Mouse (Mus musculus): ENCODE data around the gene Rdh5. TPM values are rescaled to one million over a fixed set of nuclear protein-coding genes. Genes with fewer than 3 reads are reported as not detected.

The Rdh5 gene
- polyA plus RNA-seq, 1 experiment = 37.0 TPM

GRCm38 (mm10) chr10:128902409-128902988 lies 20.2 kb downstream of the Rdh5 start:
- H3K4me1 ChIP-seq (ENCODE audit: control insufficient read depth, insufficient read depth, low read length) = no peaks in the 10 kb centered on the region
- H3K4me3 ChIP-seq (replicated peaks; ENCODE audit: insufficient read depth, low read depth, low read length) = no peak overlapping the region
- TF ChIP-seq POLR2A (IDR thresholded peaks at IDR 0.05; ENCODE audit: borderline replicate concordance, insufficient read depth, low read length) (no peak), CTCF (IDR thresholded peaks at IDR 0.05; ENCODE audit: borderline replicate concordance, insufficient read depth, low read depth, low read length) (no peak)
- H3K27me3 ChIP-seq (ENCODE audit: control insufficient read depth, insufficient read depth, low read length) = no peaks in the 10 kb centered on the region
- 75% methylated on average over 3 of the region's 3 CpGs for WGBS
- no peak for DNase-seq
- H3K27ac ChIP-seq (ENCODE audit: insufficient read depth, low read length) = no peak overlapping the region

GRCm38 (mm10) chr10:128901409-128901808 lies 21.3 kb downstream of the Rdh5 start:
- no peak for DNase-seq
- no peaks in the 10 kb centered on the region for H3K27me3 ChIP-seq (ENCODE audit: control insufficient read depth, insufficient read depth, low read length)
- 77% methylated on average over 1 of the region's 1 CpGs for WGBS
- H3K27ac ChIP-seq (ENCODE audit: insufficient read depth, low read length) = no peak overlapping the region
- TF ChIP-seq CTCF (IDR thresholded peaks at IDR 0.05; ENCODE audit: borderline replicate concordance, insufficient read depth, low read depth, low read length) (no peak), POLR2A (IDR thresholded peaks at IDR 0.05; ENCODE audit: borderline replicate concordance, insufficient read depth, low read length) (no peak)
- no peaks in the 10 kb centered on the region for H3K4me1 ChIP-seq (ENCODE audit: control insufficient read depth, insufficient read depth, low read length)
- H3K4me3 ChIP-seq (replicated peaks; ENCODE audit: insufficient read depth, low read depth, low read length) = no peak overlapping the region

GRCm38 (mm10) chr10:128900698-128901097 lies 22.0 kb downstream of the Rdh5 start, which contains the start of gene Cd63:
Gene Cd63, plus strand, starts transcription at chr10:128900989.
- WGBS = 92% methylated on average over 3 of the region's 3 CpGs
- Histone ChIP-seq H3K27me3 (ENCODE audit: control insufficient read depth, insufficient read depth, low read length) (no peaks in the 10 kb centered on the region), H3K27ac (ENCODE audit: insufficient read depth, low read length) (no peak within 1 kb of the TSS), H3K4me1 (ENCODE audit: control insufficient read depth, insufficient read depth, low read length) (no peaks in the 10 kb centered on the region), H3K4me3 (replicated peaks; ENCODE audit: insufficient read depth, low read depth, low read length) (no peak within 1 kb of the TSS)
- TF ChIP-seq POLR2A (IDR thresholded peaks at IDR 0.05; ENCODE audit: borderline replicate concordance, insufficient read depth, low read length) (no peak), CTCF (IDR thresholded peaks at IDR 0.05; ENCODE audit: borderline replicate concordance, insufficient read depth, low read depth, low read length) (no peak)
- DNase-seq = no peak

GRCm38 (mm10) chr10:128899759-128900490 lies 22.8 kb downstream of the Rdh5 start:
- Histone ChIP-seq H3K27me3 (ENCODE audit: control insufficient read depth, insufficient read depth, low read length) (no peaks in the 10 kb centered on the region), H3K4me3 (replicated peaks; ENCODE audit: insufficient read depth, low read depth, low read length) (no peak overlapping the region), H3K27ac (ENCODE audit: insufficient read depth, low read length) (no peak overlapping the region), H3K4me1 (ENCODE audit: control insufficient read depth, insufficient read depth, low read length) (no peaks in the 10 kb centered on the region)
- WGBS = 84% methylated on average over 6 of the region's 6 CpGs
- no peak for DNase-seq
- TF ChIP-seq CTCF (IDR thresholded peaks at IDR 0.05; ENCODE audit: borderline replicate concordance, insufficient read depth, low read depth, low read length) (no peak), POLR2A (IDR thresholded peaks at IDR 0.05; ENCODE audit: borderline replicate concordance, insufficient read depth, low read length) (no peak)

- no peaks in the 10 kb centered on the region for H3K4me1 ChIP-seq (ENCODE audit: control insufficient read depth, insufficient read depth, low read length)
- 14% methylated on average over 1 of the region's 1 CpGs for WGBS
- TF ChIP-seq CTCF (IDR thresholded peaks at IDR 0.05; ENCODE audit: borderline replicate concordance, insufficient read depth, low read depth, low read length) (no peak), POLR2A (IDR thresholded peaks at IDR 0.05; ENCODE audit: borderline replicate concordance, insufficient read depth, low read length) (no peak)
- DNase-seq = no peak
- H3K4me3 ChIP-seq (replicated peaks; ENCODE audit: insufficient read depth, low read depth, low read length) = no peak overlapping the region
- H3K27ac ChIP-seq (ENCODE audit: insufficient read depth, low read length) = no peak overlapping the region
- no peaks in the 10 kb centered on the region for H3K27me3 ChIP-seq (ENCODE audit: control insufficient read depth, insufficient read depth, low read length)
Observed at GRCm38 (mm10) chr10:128897501-128897900, 25.2 kb downstream of the Rdh5 start.

- 29% methylated on average over 1 of the region's 1 CpGs for WGBS
- Histone ChIP-seq H3K4me3 (replicated peaks; ENCODE audit: insufficient read depth, low read depth, low read length) (no peak overlapping the region), H3K27ac (ENCODE audit: insufficient read depth, low read length) (no peak overlapping the region), H3K27me3 (ENCODE audit: control insufficient read depth, insufficient read depth, low read length) (no peaks in the 10 kb centered on the region), H3K4me1 (ENCODE audit: control insufficient read depth, insufficient read depth, low read length) (0 out of 2 replicates have a peak, but pooled peaks cover 3% of the 10 kb centered on the region)
- no peak for DNase-seq
- TF ChIP-seq CTCF (IDR thresholded peaks at IDR 0.05; ENCODE audit: borderline replicate concordance, insufficient read depth, low read depth, low read length) (no peak), POLR2A (IDR thresholded peaks at IDR 0.05; ENCODE audit: borderline replicate concordance, insufficient read depth, low read length) (no peak)
Observed at GRCm38 (mm10) chr10:128896807-128897206, 25.9 kb downstream of the Rdh5 start.

- Histone ChIP-seq H3K4me3 (replicated peaks; ENCODE audit: insufficient read depth, low read depth, low read length) (no peak overlapping the region), H3K27me3 (ENCODE audit: control insufficient read depth, insufficient read depth, low read length) (no peaks in the 10 kb centered on the region), H3K27ac (ENCODE audit: insufficient read depth, low read length) (no peak overlapping the region), H3K4me1 (ENCODE audit: control insufficient read depth, insufficient read depth, low read length) (0 out of 2 replicates have a peak, but pooled peaks cover 3% of the 10 kb centered on the region)
- 16% methylated on average over 17 of the region's 17 CpGs for WGBS
- TF ChIP-seq POLR2A (IDR thresholded peaks at IDR 0.05; ENCODE audit: borderline replicate concordance, insufficient read depth, low read length) (no peak), CTCF (IDR thresholded peaks at IDR 0.05; ENCODE audit: borderline replicate concordance, insufficient read depth, low read depth, low read length) (no peak)
- peak in 1 of 2 experiments; percentile 44 for DNase-seq
Observed at GRCm38 (mm10) chr10:128895952-128896693, 26.6 kb downstream of the Rdh5 start.
